Mouse (Mus musculus) left cerebral cortex, adult 18-20 months (tissue): ENCODE results near the gene Hmga2. TPM values are rescaled to one million over a fixed set of nuclear protein-coding genes. Genes with fewer than 3 reads are reported as not detected.
"Not testable (repeated sequence)": the region's sequence is repeated elsewhere in the genome, so short reads cannot be mapped to it uniquely, and the experiment has no call there.

Source experiments
- DNase-seq, 2 experiments: peaks; one replicate each; pipeline ENCODE4 v3.0.0; 2021 to 2022; ENCODE audit warnings: low spot score in 2 of 2, mixed read lengths in 1 of 2
- microRNA-seq, 2 experiments: library from miRNA; unstranded; fragments of <30 nt; microRNA quantifications; one replicate each; pipeline ENCODE4 v1.2.0; 2021
- total RNA-seq, 2 experiments: library from RNA; stranded (reverse); gene quantifications; 2 replicates each; pipeline ENCODE4 v1.2.3; 2021

Gene Hmga2
- total RNA-seq, 2 experiments from 2014 or later = 0.09 to 0.16 TPM

DNA sequence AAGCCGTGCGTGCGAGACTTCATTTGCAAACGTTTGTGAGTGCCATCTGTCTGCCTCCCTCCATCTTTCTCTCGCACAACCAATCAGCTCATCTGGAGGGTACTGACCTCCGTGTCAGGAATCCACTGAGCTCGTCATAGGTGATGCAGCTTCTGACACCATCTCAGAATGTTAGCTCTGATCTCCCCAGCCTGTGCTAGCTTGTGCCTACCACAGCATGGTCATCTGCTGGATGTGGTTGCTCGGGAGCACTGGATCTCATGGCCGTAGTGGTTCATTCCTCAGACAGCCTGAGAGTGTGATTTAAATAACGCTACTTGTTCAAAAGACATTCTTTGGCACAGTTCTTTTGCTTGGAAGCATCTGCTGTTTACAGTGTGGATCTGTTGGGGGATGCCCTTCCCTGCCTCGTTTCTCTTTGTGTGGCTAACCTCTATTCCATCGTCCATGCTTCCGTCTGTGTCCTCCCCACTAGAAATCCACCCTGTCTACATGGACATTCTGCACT lies 121.7 kb downstream of the Hmga2 start:
- DNase-seq = peak in 1 of 2 experiments; percentile 4

- DNase-seq = no peak
Observed at GRCm38 (mm10) chr10:120345325-120345724, 130.9 kb downstream of the Hmga2 start.

DNA sequence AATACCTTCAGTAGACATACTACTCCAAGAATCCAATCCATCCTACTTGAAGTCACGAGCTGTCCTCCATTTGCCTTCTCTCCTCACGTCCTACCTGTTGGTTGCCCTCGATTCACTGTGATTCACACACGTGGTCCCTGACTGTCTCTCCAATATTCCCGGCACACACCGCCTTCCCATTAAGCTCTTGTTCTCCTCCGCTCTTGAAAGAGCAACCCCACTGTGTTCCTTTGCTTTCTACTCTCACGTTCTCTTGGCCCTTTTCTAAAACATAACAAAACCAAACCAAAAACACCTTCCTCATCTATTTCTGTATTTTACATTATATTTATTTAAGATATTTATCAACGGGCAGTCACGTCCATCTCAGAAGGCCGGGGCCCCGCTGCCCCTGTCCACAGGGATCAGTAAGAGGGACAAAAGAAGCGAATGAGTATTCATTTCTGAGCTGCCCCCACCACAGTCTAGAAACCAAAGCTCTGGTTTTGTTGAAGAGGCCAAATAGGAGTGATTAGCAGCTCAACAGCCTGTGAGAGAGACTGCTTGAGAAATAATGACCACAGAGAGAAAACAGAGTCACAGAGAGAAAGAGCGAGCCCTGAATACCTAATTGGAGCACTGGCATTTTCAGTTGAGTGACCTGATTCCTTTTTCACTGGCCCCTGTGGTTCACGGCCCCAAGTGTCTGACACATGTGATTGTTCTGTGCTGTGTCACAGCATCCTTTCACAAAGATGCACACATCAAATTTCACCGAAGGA lies 131.5 kb downstream of the Hmga2 start:
- no peak for DNase-seq

GRCm38 (mm10) chr10:120339906-120340305 lies 136.4 kb downstream of the Hmga2 start:
- not testable (repeated sequence) for DNase-seq

- no peak for DNase-seq
Observed at GRCm38 (mm10) chr10:120339324-120339723, 136.9 kb downstream of the Hmga2 start.

GRCm38 (mm10) chr10:120338841-120339240 lies 137.4 kb downstream of the Hmga2 start:
- DNase-seq = no peak

GRCm38 (mm10) chr10:120338431-120338830 lies 137.8 kb downstream of the Hmga2 start:
- DNase-seq = not testable (repeated sequence)

DNA sequence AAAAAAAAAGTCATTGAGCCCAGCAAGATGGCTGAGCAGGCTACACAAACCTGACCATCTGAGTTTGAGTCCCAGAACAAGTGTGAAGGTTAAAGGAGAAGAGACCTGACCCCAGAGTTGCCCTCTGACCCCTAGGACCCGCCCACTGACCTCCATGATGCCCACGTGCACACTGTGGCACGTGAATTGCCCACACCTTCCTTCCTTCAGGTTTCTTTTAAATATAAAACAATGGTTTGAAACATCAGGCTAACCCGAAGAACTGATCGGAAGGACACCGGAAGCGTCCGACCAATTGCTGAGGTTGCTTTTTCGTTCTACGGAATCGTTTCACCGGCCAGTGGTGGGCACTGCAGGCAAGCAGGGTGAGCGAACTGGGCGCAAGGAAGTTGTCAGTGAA lies 148.3 kb downstream of the Hmga2 start:
- DNase-seq = no peak

DNA sequence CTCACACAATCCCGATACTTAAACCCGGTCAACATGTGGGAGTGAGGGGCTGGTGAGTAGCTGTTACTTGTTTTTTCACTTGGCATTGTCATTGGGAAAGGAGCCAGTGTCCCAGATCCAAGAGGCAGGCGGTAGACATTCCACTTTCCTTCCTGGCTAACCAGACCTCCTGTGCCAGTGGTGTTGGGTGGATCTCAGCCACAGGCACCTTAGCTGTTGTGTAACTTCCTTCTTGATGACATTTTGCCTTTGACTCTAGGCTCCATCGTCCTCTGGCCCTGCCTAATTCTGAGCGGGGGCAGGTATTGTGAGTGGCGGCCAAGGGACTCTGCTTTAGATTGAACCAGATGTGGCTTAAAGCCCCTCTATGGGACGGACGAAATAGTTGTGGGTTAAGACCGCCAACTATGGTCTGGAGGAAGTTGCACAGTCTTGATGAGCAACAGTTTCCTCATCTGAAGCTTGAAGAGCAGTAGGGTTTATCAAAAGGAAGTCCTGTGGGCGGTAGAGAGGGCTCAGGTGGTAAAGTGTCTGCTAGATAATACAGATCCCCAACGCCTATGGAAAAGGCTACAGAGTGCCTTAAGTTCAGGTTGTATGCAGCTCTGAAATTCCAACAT lies 152.6 kb downstream of the Hmga2 start:
- no peak for DNase-seq

GRCm38 (mm10) chr10:120322815-120323214 lies 153.5 kb downstream of the Hmga2 start:
- no peak for DNase-seq

DNA sequence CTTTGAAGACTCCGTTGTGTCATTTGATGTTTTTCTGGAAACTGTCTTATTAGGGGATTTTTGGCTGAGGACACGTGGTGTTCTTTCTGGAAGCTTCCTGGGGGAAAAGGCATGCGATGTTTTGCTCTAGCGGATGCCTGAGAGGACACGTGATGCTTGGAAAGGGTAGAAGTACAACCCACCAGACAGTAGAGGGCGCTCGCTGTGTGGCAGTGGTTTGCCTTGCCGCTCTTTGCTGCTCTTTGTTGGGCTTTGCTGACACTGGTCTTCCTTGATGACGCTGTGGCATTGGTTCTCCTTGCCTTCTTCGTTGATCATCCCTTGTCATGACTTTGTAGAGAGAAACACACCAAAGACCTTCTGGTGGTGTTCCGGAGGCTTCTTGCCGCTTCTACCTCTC lies 156.7 kb downstream of the Hmga2 start:
- no peak for DNase-seq

Small RNAs within 50 kb of the gene (microRNA-seq; reads per million reads assigned to microRNA genes)
- gene Mir763 = 0 reads per million in 2 experiments

Other genes starting within 250 kb of the Hmga2 start
- gene Llph, start 249.4 kb downstream of the Hmga2 start, total RNA-seq = 10 to 100 TPM; 20.0 to 22.2 TPM